Mouse (Mus musculus) myocyte (in vitro differentiated cells): ENCODE data around the gene Casz1. TPM values are rescaled to one million over a fixed set of nuclear protein-coding genes. Genes with fewer than 3 reads are reported as not detected.

Experiments used
- H3K27me3 ChIP-seq: one replicate; pipeline ENCODE4 v1.6.1; 2011; ENCODE audit not compliant: control insufficient read depth, insufficient read depth, insufficient read length
- H3K36me3 ChIP-seq: one replicate; pipeline ENCODE4 v1.6.1; 2011; ENCODE audit not compliant: control insufficient read depth, insufficient read depth
- H3K4me2 ChIP-seq: one replicate; pipeline ENCODE4 v1.6.1; 2011; ENCODE audit warnings: low read depth, control low read depth
- H3K4me3 ChIP-seq: one replicate; pipeline ENCODE4 v1.5.1; 2011; ENCODE audit warnings: mild to moderate bottlenecking, control low read depth, moderate library complexity
- H3K79me2 ChIP-seq: one replicate; pipeline ENCODE4 v1.6.1; 2011; ENCODE audit not compliant: control insufficient read depth, insufficient read depth
- H3ac ChIP-seq: one replicate; pipeline ENCODE4 v1.6.1; 2011; ENCODE audit not compliant: control insufficient read depth, insufficient read length
- CEBPB ChIP-seq: IDR thresholded peaks from 2 replicates; pipeline ENCODE4 v1.6.1; 2011; ENCODE audit warnings: mild to moderate bottlenecking, moderate library complexity; ENCODE audit not compliant: poor library complexity, insufficient read depth, severe bottlenecking
- E2F4 ChIP-seq: IDR thresholded peaks from one replicate; pipeline ENCODE4 v1.6.1; 2011; ENCODE audit warnings: mild to moderate bottlenecking, control low read depth, moderate library complexity; ENCODE audit not compliant: insufficient read depth
- MAX ChIP-seq: IDR thresholded peaks from one replicate; pipeline ENCODE4 v1.6.1; 2011; ENCODE audit warnings: low read depth, mild to moderate bottlenecking, control low read depth
- MYOD1 ChIP-seq, 3 experiments: IDR thresholded peaks; one replicate each; pipeline ENCODE4 v1.6.1; 2011; ENCODE audit warnings: control low read depth in 2 of 3, low read depth in 2 of 3, mild to moderate bottlenecking in 2 of 3, moderate library complexity in 1 of 3; ENCODE audit not compliant: insufficient read length in 2 of 3, control insufficient read depth in 1 of 3
- MYOG ChIP-seq, 3 experiments: IDR thresholded peaks; one replicate each; pipeline ENCODE4 v1.6.1; 2011; ENCODE audit warnings: control low read depth in 2 of 3, low read depth in 2 of 3, mild to moderate bottlenecking in 2 of 3; ENCODE audit not compliant: insufficient read length in 2 of 3, control insufficient read depth in 1 of 3, insufficient read depth in 1 of 3
- POLR2A ChIP-seq: IDR thresholded peaks from one replicate; pipeline ENCODE4 v1.6.1; 2011; ENCODE audit warnings: low read depth, mild to moderate bottlenecking, control low read depth, moderate library complexity; ENCODE audit not compliant: insufficient read length
- POLR2AphosphoS2 ChIP-seq: IDR thresholded peaks from one replicate; pipeline ENCODE4 v1.6.1; 2011; ENCODE audit warnings: low read depth, control low read depth; ENCODE audit not compliant: insufficient read length
- REST ChIP-seq: IDR thresholded peaks from one replicate; pipeline ENCODE4 v1.6.1; 2011; ENCODE audit warnings: mild to moderate bottlenecking, control low read depth, moderate library complexity; ENCODE audit not compliant: insufficient read depth, insufficient read length
- SRF ChIP-seq: IDR thresholded peaks from one replicate; pipeline ENCODE4 v1.6.1; 2011; ENCODE audit warnings: low read depth; ENCODE audit not compliant: control insufficient read depth, insufficient read length
- TCF12 ChIP-seq: IDR thresholded peaks from one replicate; pipeline ENCODE4 v1.6.1; 2011; ENCODE audit warnings: mild to moderate bottlenecking, control low read depth; ENCODE audit not compliant: poor library complexity, insufficient read depth, severe bottlenecking
- TCF3 ChIP-seq: IDR thresholded peaks from one replicate; pipeline ENCODE4 v1.6.1; 2011; ENCODE audit warnings: low read depth, control low read depth; ENCODE audit not compliant: insufficient read length
- USF1 ChIP-seq: IDR thresholded peaks from one replicate; pipeline ENCODE4 v1.6.1; 2011; ENCODE audit warnings: low read depth, mild to moderate bottlenecking, control low read depth, moderate library complexity
- polyA plus RNA-seq: library from polyadenylated mRNA; unstranded; fragments of >200 nt; fragmentation: generic; extraction: Trizol; gene quantifications from one replicate; pipeline ENCODE4 v1.2.1, GENCODE M21; 2012; ENCODE audit warnings: missing spikeins

The Casz1 gene
- polyA plus RNA-seq, 1 experiment = 11.1 TPM

GRCm38 (mm10) chr4:148985541-148986476 lies 181.6 kb downstream of the Casz1 start:
- Histone ChIP-seq H3K4me2 (no peak overlapping the region), H3K79me2 (no peaks in the 10 kb centered on the region), H3K4me3 (no peak overlapping the region), H3K36me3 (no peaks in the 10 kb centered on the region), H3K27me3 (no peaks in the 10 kb centered on the region), H3ac (no peak overlapping the region)
- TF ChIP-seq POLR2AphosphoS2 (no peak), USF1 (no peak), POLR2A (no peak), MYOG (IDR thresholded peaks at IDR 0.05; ENCODE audit: control insufficient read depth in 1 of 3, insufficient read depth in 1 of 3, insufficient read length in 2 of 3, low read depth in 2 of 3) (no peak), CEBPB (no peak), MYOD1 (IDR thresholded peaks at IDR 0.05; ENCODE audit: control insufficient read depth in 1 of 3, insufficient read length in 2 of 3, low read depth in 2 of 3) (no peak), MAX (no peak), REST (no peak), TCF3 (no peak), TCF12 (no peak), SRF (no peak), E2F4 (no peak)

GRCm38 (mm10) chr4:148990038-148990437 lies 185.8 kb downstream of the Casz1 start:
- H3ac ChIP-seq = no peak overlapping the region
- TF ChIP-seq CEBPB = no peak
- TF ChIP-seq MYOG (IDR thresholded peaks at IDR 0.05; ENCODE audit: control insufficient read depth in 1 of 3, insufficient read depth in 1 of 3, insufficient read length in 2 of 3, low read depth in 2 of 3) = no peak
- no peak for TF ChIP-seq REST
- TF ChIP-seq SRF = no peak
- TF ChIP-seq TCF12 = no peak
- TF ChIP-seq MAX = no peak
- TF ChIP-seq E2F4 = no peak
- TF ChIP-seq TCF3 = no peak
- TF ChIP-seq MYOD1 (IDR thresholded peaks at IDR 0.05; ENCODE audit: control insufficient read depth in 1 of 3, insufficient read length in 2 of 3, low read depth in 2 of 3) = no peak
- TF ChIP-seq USF1 = no peak
- TF ChIP-seq POLR2A = no peak
- TF ChIP-seq POLR2AphosphoS2 = no peak
- no peaks in the 10 kb centered on the region for H3K27me3 ChIP-seq
- no peak overlapping the region for H3K4me3 ChIP-seq
- H3K4me2 ChIP-seq = no peak overlapping the region
- H3K36me3 ChIP-seq = no peaks in the 10 kb centered on the region
- H3K79me2 ChIP-seq = no peaks in the 10 kb centered on the region

- H3K27me3 ChIP-seq = no peaks in the 10 kb centered on the region
- no peak overlapping the region for H3K4me3 ChIP-seq
- no peak overlapping the region for H3ac ChIP-seq
- no peak overlapping the region for H3K4me2 ChIP-seq
- H3K36me3 ChIP-seq = no peaks in the 10 kb centered on the region
- H3K79me2 ChIP-seq = no peaks in the 10 kb centered on the region
- no peak for TF ChIP-seq TCF3
- TF ChIP-seq MAX = no peak
- TF ChIP-seq MYOG (IDR thresholded peaks at IDR 0.05; ENCODE audit: control insufficient read depth in 1 of 3, insufficient read depth in 1 of 3, insufficient read length in 2 of 3, low read depth in 2 of 3) = no peak
- no peak for TF ChIP-seq CEBPB
- TF ChIP-seq REST = no peak
These were observed 189.7 kb downstream of the Casz1 start for GRCm38 (mm10) chr4:148993948-148994347.

GRCm38 (mm10) chr4:149000746-149001145 lies 196.5 kb downstream of the Casz1 start:
- no peak for TF ChIP-seq POLR2A
- TF ChIP-seq POLR2AphosphoS2 = no peak
- no peak for TF ChIP-seq MYOG (IDR thresholded peaks at IDR 0.05; ENCODE audit: control insufficient read depth in 1 of 3, insufficient read depth in 1 of 3, insufficient read length in 2 of 3, low read depth in 2 of 3)
- TF ChIP-seq CEBPB = no peak
- TF ChIP-seq REST = no peak
- no peak for TF ChIP-seq MAX
- no peak for TF ChIP-seq SRF
- TF ChIP-seq USF1 = no peak
- no peak for TF ChIP-seq TCF3
- TF ChIP-seq E2F4 = no peak
- no peak for TF ChIP-seq MYOD1 (IDR thresholded peaks at IDR 0.05; ENCODE audit: control insufficient read depth in 1 of 3, insufficient read length in 2 of 3, low read depth in 2 of 3)
- no peak for TF ChIP-seq TCF12
- no peak overlapping the region for H3K4me2 ChIP-seq
- no peaks in the 10 kb centered on the region for H3K36me3 ChIP-seq
- no peaks in the 10 kb centered on the region for H3K79me2 ChIP-seq
- no peaks in the 10 kb centered on the region for H3K27me3 ChIP-seq
- H3ac ChIP-seq = no peak overlapping the region
- H3K4me3 ChIP-seq = no peak overlapping the region
